Mouse (Mus musculus) MEL (cell line): ENCODE results near the gene Ptgdr. TPM values are rescaled to one million over a fixed set of nuclear protein-coding genes. Genes with fewer than 3 reads are reported as not detected.
"Not testable (repeated sequence)": the region's sequence is repeated elsewhere in the genome, so short reads cannot be mapped to it uniquely, and the experiment has no call there.

Experiments used
- DNase-seq: peaks from one replicate; pipeline ENCODE4 v3.0.0; 2011; ENCODE audit warnings: low read depth, low spot score
- H3K27ac ChIP-seq: 2 replicates; pipeline ENCODE4 v1.5.1; 2012; ENCODE audit warnings: low read depth, mild to moderate bottlenecking, control low read depth, low read length, moderate library complexity; ENCODE audit not compliant: control insufficient read depth
- H3K27me3 ChIP-seq, 2 experiments: fragments of 150-350 bp in 1 of 2; sonication (generic) in 1 of 2; 2 replicates each; pipeline ENCODE4 v1.6.1; 2012; ENCODE audit warnings: low read length in 2 of 2, mild to moderate bottlenecking in 2 of 2, improper control_type of control experiment in 1 of 2, moderate library complexity in 1 of 2; ENCODE audit not compliant: insufficient read depth in 2 of 2, control insufficient read depth in 1 of 2
- H3K36me3 ChIP-seq, 2 experiments: 2 replicates each; pipeline ENCODE4 v1.6.1; 2012 to 2014; ENCODE audit warnings: low read length in 2 of 2, improper control_type of control experiment in 1 of 2, inconsistent platforms in 1 of 2, mild to moderate bottlenecking in 1 of 2; ENCODE audit not compliant: insufficient read depth in 2 of 2, control insufficient read depth in 1 of 2
- H3K4me1 ChIP-seq, 2 experiments: fragments of 150-350 bp in 1 of 2; sonication (generic) in 1 of 2; 2 replicates each; pipeline ENCODE4 v1.6.1; 2012; ENCODE audit warnings: low read length in 2 of 2, improper control_type of control experiment in 1 of 2, mild to moderate bottlenecking in 1 of 2; ENCODE audit not compliant: insufficient read depth in 2 of 2, control insufficient read depth in 1 of 2
- H3K4me3 ChIP-seq, 2 experiments: fragments of 150-350 bp in 1 of 2; sonication (generic) in 1 of 2; 2 replicates each; pipeline ENCODE4 v1.5.1; 2012; ENCODE audit warnings: low read depth in 2 of 2, low read length in 2 of 2, mild to moderate bottlenecking in 2 of 2, moderate library complexity in 2 of 2, control low read depth in 1 of 2, improper control_type of control experiment in 1 of 2; ENCODE audit not compliant: control insufficient read depth in 1 of 2, insufficient read depth in 1 of 2
- H3K79me2 ChIP-seq: 2 replicates; pipeline ENCODE4 v1.6.1; 2012; ENCODE audit warnings: mild to moderate bottlenecking, low read length, moderate library complexity; ENCODE audit not compliant: control insufficient read depth, poor library complexity, insufficient read depth
- H3K9ac ChIP-seq: 2 replicates; pipeline ENCODE4 v1.6.1; 2012; ENCODE audit warnings: low read depth, mild to moderate bottlenecking, control low read depth, low read length, moderate library complexity; ENCODE audit not compliant: control insufficient read depth, poor library complexity, severe bottlenecking
- H3K9me3 ChIP-seq: fragments of 150-350 bp; sonication (generic); replicated peaks from 2 replicates; pipeline ENCODE4 v1.6.1; 2012; ENCODE audit warnings: mild to moderate bottlenecking, low read length, improper control_type of control experiment, moderate library complexity; ENCODE audit not compliant: insufficient read depth
- BHLHE40 ChIP-seq: IDR thresholded peaks from 2 replicates; pipeline ENCODE4 v1.6.1; 2012; ENCODE audit warnings: low read depth, mild to moderate bottlenecking, inconsistent platforms, low read length, improper control_type of control experiment, borderline replicate concordance
- CHD2 ChIP-seq: IDR thresholded peaks from 2 replicates; pipeline ENCODE4 v1.6.1; 2011; ENCODE audit warnings: low read length, improper control_type of control experiment
- CTCF ChIP-seq, 3 experiments: IDR thresholded peaks in 2 of 3; conservative IDR thresholded peaks in 1 of 3; 2 replicates each; pipeline ENCODE4 v1.5.1; 2011 to 2012; ENCODE audit warnings: low read length in 3 of 3, low read depth in 2 of 3, mild to moderate bottlenecking in 2 of 3, improper control_type of control experiment in 1 of 3, inconsistent platforms in 1 of 3, mixed read lengths in 1 of 3, moderate library complexity in 1 of 3; ENCODE audit not compliant: control insufficient read depth in 1 of 3, insufficient read depth in 1 of 3, poor library complexity in 1 of 3, severe bottlenecking in 1 of 3
- ELF1 ChIP-seq: IDR thresholded peaks from 2 replicates; pipeline ENCODE4 v1.6.1; 2014; ENCODE audit warnings: low read depth, mild to moderate bottlenecking, inconsistent platforms, low read length, improper control_type of control experiment, moderate library complexity
- ETS1 ChIP-seq: IDR thresholded peaks from 2 replicates; pipeline ENCODE4 v1.6.1; 2012; ENCODE audit warnings: low read depth, mild to moderate bottlenecking, inconsistent platforms, low read length, improper control_type of control experiment, moderate library complexity
- GABPA ChIP-seq: IDR thresholded peaks from 2 replicates; pipeline ENCODE4 v1.6.1; 2012; ENCODE audit warnings: low read depth, mild to moderate bottlenecking, inconsistent platforms, low read length, improper control_type of control experiment, moderate library complexity
- GATA1 ChIP-seq: IDR thresholded peaks from 2 replicates; pipeline ENCODE4 v1.6.1; 2011; ENCODE audit warnings: low read depth, low read length, improper control_type of control experiment
- HCFC1 ChIP-seq: IDR thresholded peaks from 2 replicates; pipeline ENCODE4 v1.6.1; 2012; ENCODE audit warnings: low read depth, mild to moderate bottlenecking, inconsistent platforms, low read length, improper control_type of control experiment, moderate library complexity
- MAX ChIP-seq: IDR thresholded peaks from 2 replicates; pipeline ENCODE4 v1.6.1; 2011; ENCODE audit warnings: low read length, improper control_type of control experiment
- MAZ ChIP-seq: IDR thresholded peaks from 2 replicates; pipeline ENCODE4 v1.6.1; 2012; ENCODE audit warnings: low read depth, mild to moderate bottlenecking, inconsistent platforms, low read length, improper control_type of control experiment
- MYC ChIP-seq: IDR thresholded peaks from 2 replicates; pipeline ENCODE4 v1.6.1; 2011; ENCODE audit warnings: low read depth, mild to moderate bottlenecking, low read length, improper control_type of control experiment, moderate library complexity
- POLR2A ChIP-seq, 2 experiments: IDR thresholded peaks; 2 replicates each; pipeline ENCODE4 v1.6.1; 2011 to 2012; ENCODE audit warnings: low read length in 2 of 2, mild to moderate bottlenecking in 2 of 2, control low read depth in 1 of 2, improper control_type of control experiment in 1 of 2, low read depth in 1 of 2, moderate library complexity in 1 of 2; ENCODE audit not compliant: control insufficient read depth in 1 of 2, insufficient read depth in 1 of 2, poor library complexity in 1 of 2
- RCOR1 ChIP-seq: IDR thresholded peaks from 2 replicates; pipeline ENCODE4 v1.6.1; 2012; ENCODE audit warnings: low read depth, mild to moderate bottlenecking, inconsistent platforms, low read length, improper control_type of control experiment
- TBP ChIP-seq: IDR thresholded peaks from 2 replicates; pipeline ENCODE4 v1.8.0; 2011; ENCODE audit warnings: low read depth, low read length, improper control_type of control experiment
- TCF12 ChIP-seq: IDR thresholded peaks from 2 replicates; pipeline ENCODE4 v1.6.1; 2014; ENCODE audit warnings: low read depth, mild to moderate bottlenecking, inconsistent platforms, low read length, improper control_type of control experiment, moderate library complexity
- UBTF ChIP-seq: IDR thresholded peaks from 2 replicates; pipeline ENCODE4 v1.6.1; 2012; ENCODE audit warnings: low read depth, mild to moderate bottlenecking, inconsistent platforms, low read length, improper control_type of control experiment, moderate library complexity, borderline replicate concordance; ENCODE audit not compliant: insufficient read depth
- USF1 ChIP-seq: IDR thresholded peaks from 2 replicates; pipeline ENCODE4 v1.6.1; 2014; ENCODE audit warnings: low read depth, mild to moderate bottlenecking, inconsistent platforms, low read length, improper control_type of control experiment, moderate library complexity
- ZKSCAN1 ChIP-seq: IDR thresholded peaks from 2 replicates; pipeline ENCODE4 v1.6.1; 2012; ENCODE audit warnings: low read depth, mild to moderate bottlenecking, inconsistent platforms, low read length, improper control_type of control experiment, moderate library complexity
- polyA plus RNA-seq, 2 experiments: library from polyadenylated mRNA; stranded (reverse) in 1 of 2; unstranded in 1 of 2; fragments of >175 nt in 1 of 2; fragments of >200 nt in 1 of 2; gene quantifications; 2 replicates each; pipeline versions ENCODE4 v1.2.1 to v1.2.4; 2012; ENCODE audit warnings: low replicate concordance in 2 of 2, low read depth in 1 of 2; ENCODE audit not compliant: insufficient read length in 2 of 2, insufficient read depth in 1 of 2, missing spikeins in 1 of 2
- total RNA-seq: library from RNA; depleted of rRNA; stranded (reverse); fragments of 300-350 nt; gene quantifications from 2 replicates; pipeline ENCODE4 v1.2.3, GENCODE M21; 2012

The Ptgdr gene
- total and polyA plus RNA-seq, 3 experiments = not detected

- not testable (repeated sequence) for H3K36me3 ChIP-seq, H3K27me3 ChIP-seq, H3K4me1 ChIP-seq, H3K9me3 ChIP-seq, H3K9ac ChIP-seq, H3K79me2 ChIP-seq, DNase-seq, H3K27ac ChIP-seq
- peak in 1 of 3 experiments; percentile 0; a peak in 1 of 6 replicates for TF ChIP-seq CTCF (IDR thresholded peaks at IDR 0.05 in 2 of 3, conservative IDR thresholded peaks at IDR 0.05 in 1 of 3; ENCODE audit: control insufficient read depth in 1 of 3, insufficient read depth in 1 of 3, low read depth in 2 of 3, low read length in 3 of 3, poor library complexity in 1 of 3, severe bottlenecking in 1 of 3)
- TF ChIP-seq, all 39 proteins: peak for 1; not testable (repeated sequence) for 38
- H3K4me3 ChIP-seq = not testable (repeated sequence)
These were observed 8.5 kb downstream of the Ptgdr start for GRCm38 (mm10) chr14:44850637-44851036.

GRCm38 (mm10) chr14:44847740-44848139 lies 11.4 kb downstream of the Ptgdr start:
- Histone ChIP-seq H3K4me1 (no peaks in the 10 kb centered on the region), H3K27me3 (no peaks in the 10 kb centered on the region), H3K9me3 (no peaks in the 10 kb centered on the region), H3K4me3 (no peak overlapping the region), H3K9ac (no peak overlapping the region), H3K27ac (no peak overlapping the region), H3K36me3 (no peaks in the 10 kb centered on the region), H3K79me2 (no peaks in the 10 kb centered on the region)
- TF ChIP-seq CHD2 (no peak), MAZ (no peak), MYC (no peak), UBTF (no peak), ELF1 (no peak), TCF12 (no peak), GATA1 (no peak), RCOR1 (no peak)
- no peak for DNase-seq

- DNase-seq = no peak
These were observed 12.5 kb downstream of the Ptgdr start for GRCm38 (mm10) chr14:44846558-44847263.

More at GRCm38 (mm10) chr14:44846558-44847263, 12.5 kb downstream of the Ptgdr start:
- Histone ChIP-seq H3K79me2 (no peaks in the 10 kb centered on the region), H3K27ac (no peak overlapping the region), H3K9ac (no peak overlapping the region)
- TF ChIP-seq ETS1 (no peak), RCOR1 (no peak), HCFC1 (no peak), POLR2A (IDR thresholded peaks at IDR 0.05; ENCODE audit: control insufficient read depth in 1 of 2, insufficient read depth in 1 of 2, low read depth in 1 of 2, low read length in 2 of 2, poor library complexity in 1 of 2) (no peak), MYC (no peak), GABPA (no peak), MAX (no peak), TBP (no peak), ZKSCAN1 (no peak), USF1 (no peak), BHLHE40 (no peak), UBTF (no peak)
- TF ChIP-seq, all 39 proteins: peak for 0
- Histone ChIP-seq H3K4me3 (no peak overlapping the region), H3K27me3 (no peaks in the 10 kb centered on the region), H3K4me1 (no peaks in the 10 kb centered on the region), H3K36me3 (no peaks in the 10 kb centered on the region), H3K9me3 (no peaks in the 10 kb centered on the region)
